Mouse (Mus musculus) ES-E14 (cell line): Measurements from ENCODE around the gene Elf5. TPM values are rescaled to one million over a fixed set of nuclear protein-coding genes. Genes with fewer than 3 reads are reported as not detected.

ENCODE experiments used
- DNase-seq: peaks from one replicate; pipeline ENCODE4 v3.0.0-alpha.2; 2013; ENCODE audit warnings: low read depth, low spot score
- H3K27ac ChIP-seq: 2 replicates; pipeline ENCODE4 v1.5.1; 2012; ENCODE audit warnings: low read depth, mild to moderate bottlenecking, low read length, moderate library complexity, mixed read lengths; ENCODE audit not compliant: poor library complexity, insufficient read depth, severe bottlenecking
- H3K36me3 ChIP-seq: 2 replicates; pipeline ENCODE4 v1.6.1; 2012; ENCODE audit warnings: mild to moderate bottlenecking, low read length, moderate library complexity, mixed read lengths; ENCODE audit not compliant: control insufficient read depth, poor library complexity, insufficient read depth, severe bottlenecking
- H3K4me1 ChIP-seq, 2 experiments: fragments of 150-350 bp in 1 of 2; sonication (generic) in 1 of 2; 2 replicates each; pipeline ENCODE4 v1.6.1; 2012; ENCODE audit warnings: low read length in 2 of 2, mild to moderate bottlenecking in 1 of 2, mixed read lengths in 1 of 2; ENCODE audit not compliant: control insufficient read depth in 2 of 2, insufficient read depth in 2 of 2, poor library complexity in 1 of 2
- H3K4me3 ChIP-seq, 2 experiments: fragments of 150-350 bp in 1 of 2; sonication (generic) in 1 of 2; 2 replicates each; pipeline ENCODE4 v1.5.1; 2012; ENCODE audit warnings: low read length in 2 of 2, low read depth in 1 of 2, mild to moderate bottlenecking in 1 of 2, mixed read lengths in 1 of 2; ENCODE audit not compliant: insufficient read depth in 1 of 2, poor library complexity in 1 of 2, severe bottlenecking in 1 of 2
- H3K9ac ChIP-seq: 2 replicates; pipeline ENCODE4 v1.6.1; 2012; ENCODE audit warnings: low read depth, mild to moderate bottlenecking, low read length, mixed read lengths; ENCODE audit not compliant: poor library complexity, insufficient read depth, severe bottlenecking
- H3K9me3 ChIP-seq: fragments of 150-350 bp; sonication (generic); 2 replicates; pipeline ENCODE4 v1.6.1; 2012; ENCODE audit warnings: low read depth, mild to moderate bottlenecking, low read length; ENCODE audit not compliant: control insufficient read depth, insufficient read depth
- CHD2 ChIP-seq: IDR thresholded peaks from 2 replicates; pipeline ENCODE4 v1.6.1; 2014; ENCODE audit warnings: mild to moderate bottlenecking, low read depth, low read length, inconsistent platforms
- HCFC1 ChIP-seq: IDR thresholded peaks from 2 replicates; pipeline ENCODE4 v1.6.1; 2012; ENCODE audit warnings: low read length, inconsistent platforms, borderline replicate concordance; ENCODE audit not compliant: insufficient read depth
- MAFK ChIP-seq: IDR thresholded peaks from 2 replicates; pipeline ENCODE4 v1.6.1; 2014; ENCODE audit warnings: mild to moderate bottlenecking, low read depth, low read length, inconsistent platforms; ENCODE audit not compliant: insufficient read depth
- ZC3H11A ChIP-seq: IDR thresholded peaks from 2 replicates; pipeline ENCODE4 v1.6.1; 2012; ENCODE audit warnings: low read depth, mild to moderate bottlenecking, inconsistent platforms, low read length, borderline replicate concordance
- ZNF384 ChIP-seq: IDR thresholded peaks from 2 replicates; pipeline ENCODE4 v1.6.1; 2012; ENCODE audit warnings: low read depth, low read length, inconsistent platforms
- in situ Hi-C, 2 experiments: fragments of 600-800 bp; cut with MboI; formaldehyde crosslinking; loops; one replicate each; pipeline ENCODE4 v1.15.1; 2025; ENCODE audit warnings: low sequenced_read_pairs in 2 of 2, inconsistent platforms in 1 of 2; ENCODE audit not compliant: unreplicated experiment in 2 of 2
- total RNA-seq: library from RNA; depleted of rRNA; stranded (reverse); fragments of 300-350 nt; gene quantifications from 2 replicates; pipeline ENCODE4 v1.2.3, GENCODE M21; 2012

Elf5 gene
- total RNA-seq, 1 experiment: 0.45 TPM

DNA sequence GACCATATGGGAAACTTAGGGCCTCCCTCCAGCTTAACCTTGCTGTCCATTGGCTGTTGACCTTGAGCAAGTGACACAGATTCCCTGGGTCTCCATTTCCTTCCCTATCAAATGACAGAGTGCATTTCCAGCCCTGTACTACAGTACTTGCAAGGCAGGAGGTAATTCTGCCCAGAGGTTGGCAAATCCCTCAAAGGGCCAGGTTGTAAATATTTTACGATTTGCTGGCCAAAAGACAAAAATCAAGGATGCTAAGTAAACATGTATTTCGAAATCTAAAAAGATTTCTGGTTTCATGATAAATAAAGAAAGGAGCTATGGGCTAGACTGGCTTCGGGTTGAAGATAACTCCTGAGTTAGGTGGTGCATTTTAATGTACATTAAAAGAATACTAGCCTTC, 16.9 kb downstream of the Elf5 start:
- TF ChIP-seq HCFC1 (no peak), ZNF384 (no peak), MAFK (no peak), CHD2 (no peak), ZC3H11A (no peak)
- no peaks in the 10 kb centered on the region for H3K4me1 ChIP-seq
- H3K27ac ChIP-seq: no peak overlapping the region
- no peaks in the 10 kb centered on the region for H3K9me3 ChIP-seq
- DNase-seq: no peak
- H3K36me3 ChIP-seq: no peaks in the 10 kb centered on the region
- no peak overlapping the region for H3K9ac ChIP-seq
- no peak overlapping the region for H3K4me3 ChIP-seq
- in situ Hi-C loops: no loop called here

DNA sequence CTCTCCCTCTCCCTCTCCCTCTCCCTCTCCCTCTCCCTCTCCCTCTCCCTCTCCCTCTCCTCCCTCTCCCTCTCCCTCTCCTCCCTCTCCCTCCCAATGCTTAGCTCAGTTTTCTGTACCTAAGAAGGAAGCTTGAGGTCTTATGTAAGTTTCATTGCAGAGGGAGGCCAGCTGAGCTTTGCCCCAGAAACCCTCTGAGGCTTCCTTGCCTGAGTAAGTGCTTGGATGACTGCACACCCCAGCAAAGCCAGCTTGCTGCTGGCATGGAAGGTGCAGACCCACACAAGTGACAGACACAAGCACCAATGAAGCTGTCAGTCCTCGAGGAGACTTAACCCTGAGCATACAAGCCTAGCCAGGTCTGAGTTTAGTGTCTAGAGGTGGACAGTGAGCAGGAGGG, 19.2 kb downstream of the Elf5 start:
- Histone ChIP-seq H3K4me1 (no peaks in the 10 kb centered on the region), H3K9me3 (no peaks in the 10 kb centered on the region), H3K27ac (no peak overlapping the region), H3K36me3 (no peaks in the 10 kb centered on the region), H3K4me3 (no peak overlapping the region), H3K9ac (no peak overlapping the region)
- TF ChIP-seq HCFC1: no peak
- TF ChIP-seq ZC3H11A: no peak
- TF ChIP-seq CHD2: no peak
- TF ChIP-seq MAFK: no peak
- no peak for TF ChIP-seq ZNF384
- in situ Hi-C loops: no loop called here
- DNase-seq: no peak

DNA sequence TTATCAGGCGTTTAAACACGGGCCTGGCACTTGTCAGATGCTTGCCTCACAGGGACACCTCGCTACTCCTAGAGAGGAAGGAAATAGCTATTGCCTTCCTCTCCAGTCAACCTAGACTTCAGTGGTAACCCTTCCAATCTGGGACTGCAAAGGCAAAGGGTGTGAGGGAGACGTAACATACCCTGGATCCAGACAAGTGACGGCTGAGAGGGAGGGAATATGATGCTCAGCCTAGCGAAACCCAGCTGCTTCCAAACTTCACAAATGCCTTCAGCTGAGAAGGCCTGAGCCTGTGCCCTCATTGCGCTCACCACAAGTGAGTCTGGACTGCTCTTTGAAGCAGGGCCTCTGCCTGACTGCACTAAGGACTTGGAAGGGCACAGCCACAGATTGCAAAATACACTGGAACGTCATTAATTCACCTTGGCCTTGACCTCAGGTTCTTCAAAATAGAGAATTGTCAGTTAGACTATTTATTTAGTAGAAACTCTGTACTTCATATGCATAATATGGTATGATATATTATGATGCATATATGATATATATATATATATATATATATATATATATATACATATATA, 21.3 kb downstream of the Elf5 start:
- no peak overlapping the region for H3K4me3 ChIP-seq
- H3K9me3 ChIP-seq: no peaks in the 10 kb centered on the region
- in situ Hi-C loops: no loop called here
- no peak for DNase-seq
- TF ChIP-seq ZC3H11A: no peak
- no peak for TF ChIP-seq CHD2
- TF ChIP-seq MAFK: no peak
- TF ChIP-seq HCFC1: no peak
- TF ChIP-seq ZNF384: no peak
- no peaks in the 10 kb centered on the region for H3K36me3 ChIP-seq
- no peak overlapping the region for H3K27ac ChIP-seq
- no peaks in the 10 kb centered on the region for H3K4me1 ChIP-seq
- no peak overlapping the region for H3K9ac ChIP-seq

DNA sequence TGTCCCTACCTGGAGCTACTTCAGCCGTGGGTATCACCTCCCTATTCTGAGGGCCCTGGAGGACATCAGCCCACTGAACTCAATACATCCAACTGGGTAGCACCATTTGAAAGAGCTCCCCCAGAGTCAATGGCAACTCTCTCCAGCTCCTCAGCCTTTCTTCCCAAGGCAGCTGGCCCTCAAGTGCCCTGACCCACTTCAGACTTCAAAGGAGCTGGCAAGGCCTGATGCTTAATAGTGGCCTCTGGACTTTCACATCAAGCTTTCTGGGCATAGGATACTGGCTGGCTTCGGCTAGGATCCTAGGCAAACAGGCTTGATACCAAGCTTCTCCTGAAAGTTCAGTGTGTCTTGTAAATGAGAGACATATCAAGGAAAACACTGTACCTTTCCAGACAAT, 23.6 kb downstream of the Elf5 start:
- no peaks in the 10 kb centered on the region for H3K4me1 ChIP-seq
- H3K27ac ChIP-seq: no peak overlapping the region
- H3K9ac ChIP-seq: no peak overlapping the region
- no peak for TF ChIP-seq MAFK
- no peak for TF ChIP-seq ZC3H11A
- TF ChIP-seq ZNF384: no peak
- no peak for TF ChIP-seq HCFC1
- TF ChIP-seq CHD2: no peak
- no peaks in the 10 kb centered on the region for H3K36me3 ChIP-seq
- no peaks in the 10 kb centered on the region for H3K9me3 ChIP-seq
- no peak for DNase-seq
- in situ Hi-C loops: no loop called here
- H3K4me3 ChIP-seq: no peak overlapping the region

DNA sequence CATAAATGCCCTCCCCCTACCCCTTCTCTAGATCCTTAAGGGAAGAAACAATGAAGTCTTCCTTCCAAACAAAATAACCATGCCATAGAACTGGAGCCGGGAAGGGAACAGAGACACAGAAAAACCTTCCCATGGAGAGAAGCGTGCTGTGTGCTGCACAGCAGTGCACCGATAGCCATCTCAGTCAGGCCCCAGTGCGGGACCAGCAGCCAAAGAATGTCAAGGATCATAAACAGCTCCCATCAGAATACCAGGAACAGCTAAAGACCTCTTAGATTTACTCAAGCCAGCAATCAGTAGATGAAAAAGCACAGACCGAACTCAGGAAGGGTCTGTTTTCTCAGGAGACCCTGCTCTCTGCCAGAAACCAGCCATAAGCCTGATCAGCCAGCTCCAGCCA, 25.0 kb downstream of the Elf5 start:
- in situ Hi-C loops: no loop called here
- Histone ChIP-seq H3K4me3 (no peak overlapping the region), H3K27ac (no peak overlapping the region), H3K9ac (no peak overlapping the region), H3K36me3 (no peaks in the 10 kb centered on the region), H3K9me3 (no peaks in the 10 kb centered on the region), H3K4me1 (no peaks in the 10 kb centered on the region)
- DNase-seq: no peak
- TF ChIP-seq CHD2: no peak
- TF ChIP-seq MAFK: no peak
